Mouse (Mus musculus) stomach, postnatal 0 days (tissue): ENCODE data around the gene Pccb. TPM values are rescaled to one million over a fixed set of nuclear protein-coding genes. Genes with fewer than 3 reads are reported as not detected.

Experiments
- ATAC-seq: fragments of 200-750 bp; cut with Nextera tagmentation; 2 replicates; pipeline ENCODE4 v1.8.0; 2017; ENCODE audit not compliant: low FRiP score, low TSS enrichment
- DNase-seq: peaks from one replicate; pipeline ENCODE4 v3.0.0-alpha.2; 2016; ENCODE audit warnings: low spot score
- H3K27ac ChIP-seq: fragments of 300-500 bp; sonication (generic); replicated peaks from 2 replicates; pipeline ENCODE4 v1.5.1; 2014; ENCODE audit warnings: mild to moderate bottlenecking, control low read depth
- H3K27me3 ChIP-seq: fragments of 300-500 bp; sonication (generic); 2 replicates; pipeline ENCODE4 v1.6.1; 2014; ENCODE audit warnings: low read length; ENCODE audit not compliant: control insufficient read depth, insufficient read depth
- H3K36me3 ChIP-seq: fragments of 300-500 bp; sonication (generic); 2 replicates; pipeline ENCODE4 v1.6.1; 2014; ENCODE audit warnings: low read length, mixed read lengths; ENCODE audit not compliant: control insufficient read depth, insufficient read depth
- H3K4me1 ChIP-seq: fragments of 300-500 bp; sonication (generic); replicated peaks from 2 replicates; pipeline ENCODE4 v1.6.1; 2014; ENCODE audit warnings: antibody characterized with exemption; ENCODE audit not compliant: control insufficient read depth, insufficient read depth
- H3K4me2 ChIP-seq: fragments of 300-500 bp; sonication (generic); replicated peaks from 2 replicates; pipeline ENCODE4 v1.6.1; 2014; ENCODE audit warnings: low read depth, mild to moderate bottlenecking, control low read depth, moderate library complexity
- H3K4me3 ChIP-seq: fragments of 300-500 bp; sonication (generic); 2 replicates; pipeline ENCODE4 v1.5.1; 2014; ENCODE audit warnings: low read depth, low read length, control low read depth
- H3K9ac ChIP-seq: fragments of 300-500 bp; sonication (generic); 2 replicates; pipeline ENCODE4 v1.6.1; 2014; ENCODE audit warnings: mild to moderate bottlenecking, low read length, control low read depth, mixed read lengths
- H3K9me3 ChIP-seq: fragments of 300-500 bp; sonication (generic); 2 replicates; pipeline ENCODE4 v1.6.1; 2016; ENCODE audit warnings: low read length; ENCODE audit not compliant: control insufficient read depth
- CTCF ChIP-seq: IDR thresholded peaks from 2 replicates; pipeline ENCODE4 v1.5.1; 2016; ENCODE audit warnings: antibody characterized with exemption, low read depth, mild to moderate bottlenecking, moderate library complexity
- EP300 ChIP-seq: optimal IDR thresholded peaks from 2 replicates; pipeline ENCODE3; 2016; ENCODE audit warnings: antibody characterized with exemption
- WGBS: fragments of 180-500 bp; shearing (Covaris S2); extraction: QIAGEN DNeasy Blood & Tissue Kit; methylation state at CpG from one replicate; pipeline ENCODE4 v1.1.7; 2014; 5-methylcytosine and 5-hydroxymethylcytosine counted together
- polyA plus RNA-seq: library from polyadenylated mRNA; unstranded; fragments of >200 nt; fragmentation: Nextera tagmentation; extraction: Ambion mirVana; gene quantifications from 2 replicates; pipeline ENCODE4 v1.2.1, GENCODE M21; 2015

The Pccb gene
- polyA plus RNA-seq, 1 experiment from 2014 or later: 29.9 TPM

DNA sequence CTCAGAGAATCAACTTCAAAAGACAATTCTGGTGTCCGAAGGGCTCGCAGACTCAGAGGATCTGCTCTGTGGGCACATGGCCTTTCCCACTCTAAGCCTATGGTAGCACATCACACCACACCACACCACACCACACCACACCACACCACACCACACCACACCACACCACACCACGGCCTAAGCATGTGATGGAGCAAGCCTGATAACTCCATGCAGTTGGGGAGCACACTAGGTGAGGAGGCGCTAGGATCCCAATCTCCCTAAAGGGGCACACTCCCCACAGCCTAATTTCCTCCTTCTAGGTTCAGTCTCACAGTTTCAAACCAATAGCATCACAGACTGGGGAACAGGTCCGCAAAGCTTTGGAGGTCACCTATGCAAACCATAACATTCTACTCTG, 56.0 kb downstream of the Pccb start:
- whole genome bisulfite sequencing: 96% methylated on average over 5 of the region's 5 CpGs
- Histone ChIP-seq H3K4me2 (no peak overlapping the region), H3K27ac (no peak overlapping the region), H3K4me1 (no peaks in the 10 kb centered on the region), H3K9ac (no peak overlapping the region), H3K9me3 (no peaks in the 10 kb centered on the region), H3K4me3 (no peak overlapping the region), H3K27me3 (no peaks in the 10 kb centered on the region), H3K36me3 (peaks cover 2% of the 10 kb centered on the region; the same call in 1 of the 2 replicates)
- TF ChIP-seq CTCF (no peak), EP300 (no peak)
- no peak for ATAC-seq
- DNase-seq: no peak

DNA sequence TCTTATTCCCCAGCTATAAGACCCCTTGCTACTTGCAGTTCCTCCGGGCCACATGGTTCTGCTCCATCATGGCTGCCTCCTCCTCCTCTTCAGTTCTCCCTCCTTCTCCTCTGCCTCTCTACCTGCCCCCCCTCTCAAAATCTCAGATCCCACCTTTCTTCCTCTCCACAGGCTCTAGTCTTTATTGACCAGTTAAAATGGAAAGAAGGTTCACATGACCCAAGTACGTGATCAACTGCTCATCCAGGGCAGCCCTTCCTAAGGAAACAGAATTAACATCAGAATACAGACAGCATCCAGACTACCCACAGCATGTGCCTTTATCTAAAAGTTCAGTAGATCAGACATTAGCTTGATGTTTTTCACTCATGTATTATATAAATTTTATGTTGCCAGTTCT, 65.2 kb downstream of the Pccb start:
- no peak for TF ChIP-seq EP300
- TF ChIP-seq CTCF: no peak
- 82% methylated on average over 2 of the region's 2 CpGs for WGBS
- H3K9ac ChIP-seq: no peak overlapping the region
- no peak overlapping the region for H3K4me2 ChIP-seq
- no peaks in the 10 kb centered on the region for H3K27me3 ChIP-seq
- DNase-seq (no peak), ATAC-seq (no peak)
- H3K36me3 ChIP-seq: no peaks in the 10 kb centered on the region
- no peak overlapping the region for H3K4me3 ChIP-seq
- no peaks in the 10 kb centered on the region for H3K9me3 ChIP-seq
- H3K4me1 ChIP-seq: no peaks in the 10 kb centered on the region
- H3K27ac ChIP-seq: no peak overlapping the region

DNA sequence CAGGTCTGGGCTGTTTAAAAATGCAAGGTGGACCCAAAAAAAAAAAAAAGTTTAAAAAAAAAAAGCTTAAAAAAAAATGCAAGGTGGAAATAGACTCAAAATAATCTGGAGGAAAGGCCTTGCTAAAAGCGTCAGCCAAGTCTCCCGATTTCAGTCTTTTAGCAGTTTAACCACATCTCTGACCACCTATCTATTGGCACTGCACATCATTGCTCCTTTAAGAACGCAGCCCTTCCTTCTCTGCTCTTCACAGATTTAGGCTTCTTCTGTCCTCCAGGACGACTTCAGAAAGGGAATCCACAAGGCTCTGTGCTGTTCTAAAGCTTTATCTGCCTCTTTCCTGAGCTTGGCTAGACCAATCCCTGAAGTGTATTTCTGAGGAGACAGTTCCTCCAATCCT, 70.6 kb downstream of the Pccb start:
- TF ChIP-seq EP300 (no peak), CTCF (no peak)

DNA sequence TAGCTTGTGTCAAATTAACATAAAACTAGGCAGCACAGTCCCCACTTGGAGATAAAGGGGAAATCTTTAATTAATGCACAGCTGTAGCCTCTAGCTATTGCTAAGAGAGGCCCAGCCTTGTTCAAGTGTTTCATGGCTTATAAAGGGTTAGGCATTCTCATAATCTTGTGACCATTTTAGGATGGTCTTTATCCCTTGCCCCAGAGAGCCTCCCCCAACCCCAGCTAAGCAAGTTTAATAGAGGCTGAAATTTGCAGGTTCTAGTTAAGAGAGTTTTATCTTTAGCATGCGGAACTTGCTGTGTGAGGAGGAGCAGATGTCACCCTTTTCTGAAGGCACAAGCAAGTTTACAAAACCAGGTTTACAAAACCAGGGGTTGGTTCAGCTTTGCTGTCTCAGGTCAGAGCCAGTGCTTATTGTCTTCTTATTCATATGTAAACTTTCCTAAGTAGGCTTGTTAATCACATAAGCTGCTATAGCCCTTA, 71.2 kb downstream of the Pccb start:
- H3K4me1 ChIP-seq: no peaks in the 10 kb centered on the region
- TF ChIP-seq CTCF: no peak
- TF ChIP-seq EP300: no peak
- no peaks in the 10 kb centered on the region for H3K27me3 ChIP-seq
- H3K27ac ChIP-seq: no peak overlapping the region
- no peaks in the 10 kb centered on the region for H3K36me3 ChIP-seq
- H3K4me3 ChIP-seq: no peak overlapping the region
- H3K9me3 ChIP-seq: no peaks in the 10 kb centered on the region
- no peak for DNase-seq
- H3K9ac ChIP-seq: no peak overlapping the region
- H3K4me2 ChIP-seq: no peak overlapping the region
- whole genome bisulfite sequencing: 74% methylated on average over 1 of the region's 1 CpGs
- no peak for ATAC-seq

More for the DNA sequence above, 70.6 kb downstream of the Pccb start:
- H3K4me2 ChIP-seq: no peak overlapping the region
- no peak overlapping the region for H3K4me3 ChIP-seq
- no peak for ATAC-seq
- DNase-seq: no peak
- H3K9me3 ChIP-seq: no peaks in the 10 kb centered on the region
- H3K36me3 ChIP-seq: no peaks in the 10 kb centered on the region
- no peak overlapping the region for H3K9ac ChIP-seq
- WGBS: 74% methylated on average over 4 of the region's 4 CpGs
- H3K4me1 ChIP-seq: no peaks in the 10 kb centered on the region
- H3K27me3 ChIP-seq: no peaks in the 10 kb centered on the region
- no peak overlapping the region for H3K27ac ChIP-seq

DNA sequence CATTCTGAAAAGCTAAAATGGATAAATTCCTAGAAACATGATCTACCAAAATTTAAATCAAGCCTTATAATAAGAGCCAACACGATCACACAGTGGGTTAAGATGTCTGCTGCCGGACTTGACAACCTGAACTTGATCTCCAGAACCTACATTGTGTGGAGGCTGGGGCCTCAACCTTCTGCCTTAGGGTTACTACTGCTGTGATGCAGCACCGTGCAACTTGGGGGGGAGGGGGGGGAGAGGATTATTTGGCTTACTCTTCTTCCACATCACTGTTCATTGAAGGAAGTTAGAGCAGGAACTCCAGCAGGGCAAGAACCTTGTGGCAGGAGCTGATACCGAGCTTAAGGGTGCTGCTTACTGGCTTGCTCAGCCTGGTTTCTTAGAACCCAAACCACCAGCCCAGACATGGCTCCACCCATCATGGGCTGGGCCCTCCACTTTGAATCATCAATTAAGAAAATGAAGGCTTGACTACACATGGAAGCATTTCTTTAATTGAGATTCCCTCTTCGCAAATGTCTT, 71.7 kb downstream of the Pccb start:
- Histone ChIP-seq H3K4me2 (no peak overlapping the region), H3K4me1 (no peaks in the 10 kb centered on the region), H3K27ac (no peak overlapping the region), H3K4me3 (no peak overlapping the region), H3K36me3 (no peaks in the 10 kb centered on the region), H3K27me3 (no peaks in the 10 kb centered on the region), H3K9ac (no peak overlapping the region), H3K9me3 (no peaks in the 10 kb centered on the region)
- no peak for TF ChIP-seq CTCF
- ATAC-seq: no peak
- DNase-seq: no peak
- 78% methylated on average over 5 of the region's 5 CpGs for WGBS

DNA sequence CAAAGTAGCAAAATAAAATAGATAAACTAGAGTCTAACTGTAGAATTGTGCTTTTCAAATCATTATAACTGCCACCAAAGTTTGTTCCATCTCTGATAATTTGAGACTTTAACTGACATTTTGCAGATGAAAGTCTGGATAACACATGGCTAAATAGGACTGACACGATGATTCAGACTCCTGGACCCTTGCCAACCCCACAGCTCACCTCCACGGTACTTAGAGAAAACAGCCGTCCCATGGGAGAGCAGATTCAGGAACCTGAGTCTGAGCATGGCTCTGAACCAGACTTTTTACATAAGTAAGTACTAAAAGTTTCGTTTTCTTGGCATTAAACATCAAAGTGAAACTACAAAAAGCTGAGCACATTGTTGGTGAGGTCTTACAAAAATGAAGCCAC, 83.2 kb downstream of the Pccb start:
- Histone ChIP-seq H3K4me3 (no peak overlapping the region), H3K27me3 (no peaks in the 10 kb centered on the region), H3K4me1 (no peaks in the 10 kb centered on the region), H3K27ac (no peak overlapping the region), H3K36me3 (peaks cover 10% of the 10 kb centered on the region; the same call in 1 of the 2 replicates), H3K9me3 (no peaks in the 10 kb centered on the region), H3K4me2 (no peak overlapping the region), H3K9ac (no peak overlapping the region)
- ATAC-seq (no peak), DNase-seq (peak; percentile 52)
- TF ChIP-seq CTCF: no peak
- WGBS: 19% methylated on average over 4 of the region's 4 CpGs
